ENCODE assay signal across 7 mouse cellular contexts in genomic region chr5:35388491-35389111, GRCm38 (mm10). TPM values are rescaled to one million over a fixed set of nuclear protein-coding genes. Genes with fewer than 3 reads are reported as not detected.
DNase-seq lines count a peak whose midpoint lies in the region; ATAC-seq and TF ChIP-seq lines count a peak whose summit lies in the region.

Gene Hmx1, plus strand, starts transcription at chr5:35389108.

- 1% methylated on average over 48 of the region's 71 CpGs for WGBS in lung, embryonic 15.5 days
- WGBS in forebrain, embryonic 14.5 days = 1% methylated on average over 67 of the region's 71 CpGs
- under 1% methylated on average over 65 of the region's 71 CpGs for WGBS in liver, embryonic 12.5 days (ENCODE audit: insufficient replicate concordance)
- under 1% methylated on average over 53 of the region's 71 CpGs for WGBS in stomach, postnatal 0 days

- peaks cover 100% of the 10 kb centered on the region for H3K27me3 ChIP-seq in lung, embryonic 15.5 days
- peaks cover 100% of the 10 kb centered on the region for H3K27me3 ChIP-seq in forebrain, embryonic 14.5 days (replicated peaks; ENCODE audit: control insufficient read depth, insufficient read depth, low read length)
- H3K27me3 ChIP-seq in liver, embryonic 12.5 days (replicated peaks) = peaks cover 100% of the 10 kb centered on the region
- peaks cover 69% of the 10 kb centered on the region for H3K27me3 ChIP-seq in stomach, postnatal 0 days (ENCODE audit: control insufficient read depth, insufficient read depth, low read length)

- TF ChIP-seq CTCF in stomach, postnatal 0 days (IDR thresholded peaks at IDR 0.05; ENCODE audit: low read depth) = no peak

- DNase-seq in lung, postnatal 25 days (ENCODE audit: low spot score) = no peak
- DNase-seq in forebrain, embryonic 14.5 days (ENCODE audit: low spot score) = peak; percentile 79
- DNase-seq in stomach, postnatal 0 days (ENCODE audit: low spot score) = peak; percentile 16
- no peak for DNase-seq in c-Kit-positive CD71-positive TER-119-positive erythroid progenitor cells, embryonic 14.5 days (ENCODE audit: low spot score)
- no peak for DNase-seq in spleen, postnatal 36 days (ENCODE audit: low spot score in 2 of 2)

- H3K27ac ChIP-seq in lung, embryonic 15.5 days = no peak within 1 kb of the TSS
- no peak within 1 kb of the TSS for H3K27ac ChIP-seq in forebrain, embryonic 14.5 days (ENCODE audit: low read depth, low read length)
- H3K27ac ChIP-seq in liver, embryonic 12.5 days = no peak within 1 kb of the TSS
- no peak within 1 kb of the TSS for H3K27ac ChIP-seq in stomach, postnatal 0 days (replicated peaks)

- H3K36me3 ChIP-seq in lung, embryonic 15.5 days = no peaks in the 10 kb centered on the region
- no peaks in the 10 kb centered on the region for H3K36me3 ChIP-seq in forebrain, embryonic 14.5 days (ENCODE audit: control insufficient read depth, insufficient read depth, low read length)
- H3K36me3 ChIP-seq in liver, embryonic 12.5 days = no peaks in the 10 kb centered on the region
- H3K36me3 ChIP-seq in stomach, postnatal 0 days (ENCODE audit: control insufficient read depth, insufficient read depth, low read length) = no peaks in the 10 kb centered on the region

- no peak within 1 kb of the TSS for H3K9ac ChIP-seq in lung, embryonic 15.5 days
- H3K9ac ChIP-seq in forebrain, embryonic 14.5 days (ENCODE audit: low read length) = no peak within 1 kb of the TSS
- no peak within 1 kb of the TSS for H3K9ac ChIP-seq in liver, embryonic 12.5 days
- no peak within 1 kb of the TSS for H3K9ac ChIP-seq in stomach, postnatal 0 days (ENCODE audit: low read length)

- H3K4me3 ChIP-seq in lung, embryonic 15.5 days = peak within 1 kb of the TSS; percentile 49
- H3K4me3 ChIP-seq in forebrain, embryonic 14.5 days (ENCODE audit: low read depth, low read length) = peak within 1 kb of the TSS; percentile 41
- peak within 1 kb of the TSS; percentile 49 for H3K4me3 ChIP-seq in liver, embryonic 12.5 days
- peak within 1 kb of the TSS; percentile 36 for H3K4me3 ChIP-seq in stomach, postnatal 0 days (ENCODE audit: low read depth, low read length)

- H3K4me2 ChIP-seq in lung, embryonic 15.5 days = peak within 1 kb of the TSS; percentile 86
- peak within 1 kb of the TSS; percentile 60 for H3K4me2 ChIP-seq in forebrain, embryonic 14.5 days (ENCODE audit: low read length)
- H3K4me2 ChIP-seq in liver, embryonic 12.5 days = peak within 1 kb of the TSS; percentile 62
- H3K4me2 ChIP-seq in stomach, postnatal 0 days (replicated peaks; ENCODE audit: low read depth) = peak within 1 kb of the TSS; percentile 52

- H3K9me3 ChIP-seq in lung, embryonic 15.5 days = no peaks in the 10 kb centered on the region
- H3K9me3 ChIP-seq in forebrain, embryonic 14.5 days (replicated peaks; ENCODE audit: control insufficient read depth, low read length) = no peaks in the 10 kb centered on the region
- no peaks in the 10 kb centered on the region for H3K9me3 ChIP-seq in liver, embryonic 12.5 days (replicated peaks)
- peaks cover 3% of the 10 kb centered on the region; the same call in 1 of the 2 replicates for H3K9me3 ChIP-seq in stomach, postnatal 0 days (ENCODE audit: control insufficient read depth, low read length)

- peaks cover 24% of the 10 kb centered on the region for H3K4me1 ChIP-seq in lung, embryonic 15.5 days
- peaks cover 2% of the 10 kb centered on the region; the same call in 1 of the 2 replicates for H3K4me1 ChIP-seq in forebrain, embryonic 14.5 days (ENCODE audit: control insufficient read depth, insufficient read depth, low read length)
- H3K4me1 ChIP-seq in liver, embryonic 12.5 days = peaks cover 10% of the 10 kb centered on the region; the same call in 1 of the 2 replicates
- no peaks in the 10 kb centered on the region for H3K4me1 ChIP-seq in stomach, postnatal 0 days (replicated peaks; ENCODE audit: control insufficient read depth, insufficient read depth)

- TF ChIP-seq EP300 in stomach, postnatal 0 days (optimal IDR thresholded peaks at IDR 0.05) = no peak

- ATAC-seq in lung, embryonic 15.5 days (ENCODE audit: borderline replicate concordance, extremely low read depth, low FRiP score, low TSS enrichment) = peak; percentile 79
- ATAC-seq in forebrain, embryonic 14.5 days = peak; percentile 95
- peak; percentile 51 for ATAC-seq in liver, embryonic 12.5 days
- peak; percentile 36; the same call in 1 of the 2 replicates for ATAC-seq in stomach, postnatal 0 days (ENCODE audit: low FRiP score, low TSS enrichment)

RNA-seq across cellular contexts. Expression of gene Hmx1, which starts in this region (rescaled TPM):
- polyA plus RNA-seq in lung, embryonic 15.5 days (2015; fragmentation: Nextera tagmentation; extraction: Ambion mirVana) = 0.10 and 0.27 TPM in 2 replicates
- not detected in 2 replicates for polyA plus RNA-seq in forebrain, embryonic 14.5 days (2014; fragmentation: Nextera tagmentation; extraction: Ambion mirVana)
- 0.32 TPM in 1 of 2 replicates, not detected in the other for polyA plus RNA-seq in liver, embryonic 12.5 days (2016; fragmentation: Nextera tagmentation; extraction: Ambion mirVana)
- not detected in 2 replicates for polyA plus RNA-seq in stomach, postnatal 0 days (2015; fragmentation: Nextera tagmentation; extraction: Ambion mirVana)

Comparison
In these comparisons a context has a peak if more than half of its experiments do, and no peak if none do; other contexts are left out.
1. Peak in ATAC-seq, H3K4me3 ChIP-seq and H3K4me2 ChIP-seq in lung, embryonic 15.5 days; RNA of the gene not detected or under 1 TPM.
2. Peak in DNase-seq, ATAC-seq, H3K4me3 ChIP-seq and H3K4me2 ChIP-seq in forebrain, embryonic 14.5 days; RNA of the gene not detected or under 1 TPM.
3. Peak in ATAC-seq, H3K4me3 ChIP-seq and H3K4me2 ChIP-seq in liver, embryonic 12.5 days; RNA of the gene not detected or under 1 TPM.
4. Peak in DNase-seq, ATAC-seq, H3K4me3 ChIP-seq and H3K4me2 ChIP-seq in stomach, postnatal 0 days; RNA of the gene not detected or under 1 TPM.
5. ATAC-seq: peak in every context shown above with its lines; median percentile 95 in forebrain, embryonic 14.5 days; 79 in lung, embryonic 15.5 days; 51 in liver, embryonic 12.5 days; 36 in stomach, postnatal 0 days.